Mouse (Mus musculus) common myeloid progenitor, adult 5-6 weeks (primary cell): ENCODE measurements around the gene Stap1. TPM values are rescaled to one million over a fixed set of nuclear protein-coding genes. Genes with fewer than 3 reads are reported as not detected.

Experiments
- ATAC-seq: replicated peaks from 2 replicates; pipeline ENCODE4 v1.8.0; 2016; ENCODE audit warnings: low read depth, mild to moderate bottlenecking, moderate TSS enrichment, inconsistent platforms; ENCODE audit not compliant: poor library complexity, severe bottlenecking
- total RNA-seq: library from RNA; stranded (forward); fragments of 200-1000, 187-1606 nt; gene quantifications from 2 replicates; pipeline ENCODE4 v1.2.3, GENCODE M21; 2017

Stap1 gene
- 39.3 and 57.7 TPM in 2 replicates for total RNA-seq

DNA sequence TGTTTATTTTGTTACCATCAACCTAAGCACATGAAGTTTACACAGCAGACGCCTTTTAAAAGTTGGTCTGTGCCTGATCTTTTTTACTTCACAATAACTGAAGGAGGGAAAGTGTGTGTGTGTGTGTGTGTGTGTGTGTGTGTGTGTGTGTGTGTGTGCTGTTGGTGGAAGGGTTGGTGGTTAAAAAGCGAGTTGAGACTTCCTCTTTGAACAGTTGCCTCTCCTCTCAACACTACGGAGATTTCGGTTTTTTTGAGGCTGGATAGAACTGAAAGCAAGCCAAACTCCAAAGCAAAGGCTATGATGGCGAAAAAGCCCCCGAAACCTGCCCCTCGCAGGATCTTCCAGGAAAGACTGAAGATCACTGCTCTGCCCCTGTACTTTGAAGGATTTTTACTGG, at the start of gene Stap1:
Gene Stap1 (plus strand): TSS at position 209 of the 400 bp plus-strand sequence.
- peak; percentile 62 for ATAC-seq

DNA sequence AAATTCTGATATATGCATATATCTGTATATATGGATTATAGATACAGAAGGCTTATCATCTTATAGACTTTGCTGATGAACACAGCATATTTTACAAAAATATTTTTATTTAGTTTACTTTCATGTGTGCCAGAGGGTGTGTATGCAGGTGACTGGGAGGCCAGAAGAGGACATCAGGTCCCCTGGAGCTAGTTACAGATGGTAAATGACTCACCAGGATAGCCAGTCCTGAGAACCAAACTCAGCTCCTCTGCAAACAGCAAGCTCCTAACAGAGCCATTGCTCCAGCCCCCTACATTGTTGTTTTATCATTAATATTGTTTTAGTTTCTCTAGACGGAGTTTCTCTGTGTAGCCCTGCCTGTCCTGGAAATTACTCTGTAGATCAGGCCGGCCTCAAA, 41.7 kb upstream of the Stap1 start:
- ATAC-seq, result no peak

- no peak for ATAC-seq
These were observed 8.0 kb upstream of the Stap1 start for GRCm38 (mm10) chr5:86063501-86063900.

- peak; percentile 80 for ATAC-seq
These were observed 6.3 kb upstream of the Stap1 start, which contains the start of gene Cenpc1 for GRCm38 (mm10) chr5:86065101-86065875. Gene Cenpc1 (minus strand): TSS chr5:86065583.

GRCm38 (mm10) chr5:86065876-86066550, 5.5 kb upstream of the Stap1 start:
- ATAC-seq, result no peak

GRCm38 (mm10) chr5:86066551-86066929, 5.0 kb upstream of the Stap1 start:
- peak; percentile 63 for ATAC-seq

DNA sequence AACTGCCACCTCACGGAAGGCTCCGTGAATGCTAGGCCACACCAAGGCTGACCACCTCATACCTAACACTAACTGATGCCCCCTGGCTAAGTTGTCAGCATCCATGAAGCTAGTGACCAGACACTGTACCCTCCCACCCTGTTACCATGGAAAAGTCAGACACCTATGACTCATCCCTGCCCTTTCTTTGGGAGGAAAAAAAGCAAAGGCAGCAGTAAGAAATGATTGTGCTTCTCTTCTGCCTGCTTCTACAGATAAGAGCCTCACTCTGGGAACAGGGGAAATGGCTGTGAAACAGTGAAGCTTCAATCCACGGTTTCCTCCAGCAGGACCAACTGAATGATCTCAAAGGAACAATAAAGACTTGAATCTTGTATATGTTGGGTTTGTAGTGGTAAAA, 3.1 kb upstream of the Stap1 start:
- ATAC-seq, result peak; percentile 1; the same call in 1 of the 2 replicates

GRCm38 (mm10) chr5:86069121-86069520, 2.4 kb upstream of the Stap1 start:
- ATAC-seq, result no peak

DNA sequence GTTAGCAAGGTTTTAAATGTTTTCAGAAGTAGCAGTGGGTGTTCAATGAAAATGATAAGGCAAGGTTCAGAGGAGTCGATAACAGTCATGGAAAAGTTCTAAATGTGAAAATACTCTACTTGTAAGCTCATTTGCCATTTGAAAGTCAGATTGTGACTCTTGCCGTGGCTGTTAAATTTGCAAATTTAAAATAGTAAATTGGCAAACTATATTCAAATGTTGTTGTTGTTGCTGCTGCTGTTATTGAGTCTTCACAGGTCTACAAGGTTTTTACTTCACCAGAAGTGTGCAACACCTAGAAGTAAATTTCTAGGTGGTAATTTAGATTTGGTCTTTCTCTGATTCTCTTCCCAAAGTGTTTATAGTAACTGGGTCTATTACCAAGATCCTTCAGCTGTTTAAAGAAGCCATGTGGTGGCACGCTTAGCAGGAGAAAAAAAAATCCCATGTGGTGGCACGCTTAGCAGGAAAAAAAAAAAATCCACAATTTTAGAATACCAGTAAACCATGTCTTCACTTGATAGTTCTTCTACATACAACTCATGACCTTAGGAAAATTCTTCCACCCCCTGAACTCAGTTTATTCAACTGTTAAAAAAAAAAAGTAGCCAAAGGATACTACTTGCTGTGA, 1.3 kb downstream of the Stap1 start:
- no peak for ATAC-seq

GRCm38 (mm10) chr5:86078720-86079334, 7.3 kb downstream of the Stap1 start:
- peak; percentile 92 for ATAC-seq

DNA sequence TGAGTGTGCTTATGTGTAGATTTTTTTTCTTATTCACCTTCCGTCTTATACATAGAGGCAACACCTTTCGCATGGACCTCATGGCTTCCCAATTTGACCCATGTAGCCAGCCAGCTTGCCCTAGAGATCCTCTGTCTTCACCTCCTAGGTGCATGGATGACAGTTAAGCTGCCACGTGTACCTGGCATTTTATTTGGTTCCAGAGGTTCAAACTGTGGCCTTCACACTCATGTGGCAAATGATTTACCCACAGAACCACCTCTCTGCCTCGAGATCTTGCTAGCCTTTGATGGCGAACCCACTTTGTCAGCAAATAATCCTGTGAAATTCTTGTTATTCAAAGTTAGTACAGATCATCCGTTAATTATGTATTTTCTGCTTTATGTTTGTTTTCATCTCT, 12.4 kb downstream of the Stap1 start:
- no peak for ATAC-seq

- ATAC-seq, result peak; percentile 91
These were observed 13.4 kb downstream of the Stap1 start for GRCm38 (mm10) chr5:86084979-86085378.

- peak; percentile 94 for ATAC-seq
These were observed 15.2 kb downstream of the Stap1 start for GRCm38 (mm10) chr5:86086751-86087150.

- ATAC-seq, result no peak
These were observed 23.2 kb downstream of the Stap1 start for GRCm38 (mm10) chr5:86094754-86095153.

GRCm38 (mm10) chr5:86098988-86099387, 27.4 kb downstream of the Stap1 start:
- peak; percentile 84 for ATAC-seq

- peak; percentile 45; the same call in 1 of the 2 replicates for ATAC-seq
These were observed 29.1 kb downstream of the Stap1 start for GRCm38 (mm10) chr5:86100621-86101020.

DNA sequence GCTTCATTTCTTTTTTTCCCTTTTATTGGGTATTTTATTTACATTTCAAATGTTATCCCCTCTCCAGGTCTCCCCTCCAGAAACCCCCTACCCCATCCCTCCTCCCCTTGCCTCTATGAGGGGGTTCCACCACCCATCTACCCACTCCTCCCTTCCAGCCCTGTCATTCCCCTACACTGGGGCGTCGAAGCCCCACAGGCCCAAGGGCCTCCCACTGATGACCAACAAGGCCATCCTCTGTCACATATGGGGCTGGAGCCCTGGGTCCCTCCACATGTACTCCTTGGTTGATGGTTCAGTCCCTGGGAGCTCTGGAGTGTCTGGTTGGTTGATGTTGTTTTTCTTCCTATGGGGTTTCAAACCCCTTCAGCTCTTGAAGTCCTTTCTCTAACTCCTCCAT, 30.6 kb downstream of the Stap1 start:
- ATAC-seq, result no peak

DNA sequence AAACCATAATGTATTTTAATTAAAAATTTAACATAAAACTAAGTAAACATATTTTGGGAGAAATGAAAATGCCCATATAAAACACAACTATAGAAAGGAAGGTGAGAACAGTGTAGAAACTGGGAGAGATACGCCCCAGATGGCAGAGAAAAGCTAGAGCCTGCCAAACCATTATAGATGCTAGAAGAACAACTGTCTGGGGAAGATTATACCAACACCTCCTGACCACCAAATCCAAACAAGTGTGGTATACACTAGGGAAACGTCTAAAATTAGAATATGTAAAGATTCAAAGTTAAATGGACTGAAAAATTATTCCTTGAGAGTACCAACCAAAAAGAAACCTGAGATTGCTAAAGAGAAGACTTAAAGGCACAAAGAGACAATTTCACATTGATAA, 35.1 kb downstream of the Stap1 start:
- ATAC-seq, result no peak

DNA sequence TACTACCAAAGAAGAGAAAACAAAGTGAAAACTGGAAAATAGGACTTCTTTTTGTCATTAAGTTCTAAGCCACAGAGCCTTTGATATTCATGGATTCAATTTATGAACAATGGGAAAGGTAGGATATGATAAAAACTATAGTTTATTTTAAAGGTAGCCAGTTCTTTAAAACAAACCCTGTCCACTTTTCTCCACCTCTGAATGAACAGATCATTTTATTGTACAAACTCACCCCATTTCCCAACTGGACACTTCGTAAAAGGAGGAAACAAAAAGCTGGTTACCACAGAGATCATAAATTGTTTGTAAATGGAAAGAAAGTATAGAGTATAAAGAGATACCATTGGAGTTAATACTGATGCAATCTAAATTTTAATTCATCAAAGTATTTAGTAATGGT, 39.5 kb downstream of the Stap1 start:
- ATAC-seq, result no peak

DNA sequence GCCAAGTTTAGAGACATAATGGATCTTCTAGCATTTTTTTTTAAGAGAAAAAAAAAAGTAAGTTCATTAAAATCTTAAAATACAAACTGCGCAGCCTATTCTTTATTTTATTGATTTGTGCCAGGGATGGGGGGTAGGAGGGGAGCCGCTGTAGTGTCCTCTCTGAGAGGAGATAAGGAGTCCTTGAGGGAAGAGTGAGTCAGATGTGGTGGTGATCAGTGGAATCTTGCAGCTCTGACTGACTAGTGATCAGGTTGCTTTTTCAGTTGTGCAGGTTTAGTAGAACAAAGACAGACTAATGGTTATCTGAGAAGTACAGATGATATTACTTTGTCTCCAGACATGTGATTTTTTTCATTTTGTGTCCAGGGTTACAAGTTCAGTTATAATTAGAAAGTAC, 41.5 kb downstream of the Stap1 start:
- no peak for ATAC-seq

- ATAC-seq, result no peak
These were observed 42.5 kb downstream of the Stap1 start for GRCm38 (mm10) chr5:86113997-86114396.
